Mouse (Mus musculus): ENCODE data around the gene Olfr1477.
"Not testable (repeated sequence)": the region's sequence is repeated elsewhere in the genome, so short reads cannot be mapped to it uniquely, and the experiment has no call there.

Gene Olfr1477

GRCm38 (mm10) chr19:13500246-13500645 lies at the start of gene Olfr1477:
TSS of gene Olfr1477 (plus strand) at chr19:13500546.
- DNase-seq (ENCODE audit: extremely low spot score, low read depth, low spot score) = no peak

DNA sequence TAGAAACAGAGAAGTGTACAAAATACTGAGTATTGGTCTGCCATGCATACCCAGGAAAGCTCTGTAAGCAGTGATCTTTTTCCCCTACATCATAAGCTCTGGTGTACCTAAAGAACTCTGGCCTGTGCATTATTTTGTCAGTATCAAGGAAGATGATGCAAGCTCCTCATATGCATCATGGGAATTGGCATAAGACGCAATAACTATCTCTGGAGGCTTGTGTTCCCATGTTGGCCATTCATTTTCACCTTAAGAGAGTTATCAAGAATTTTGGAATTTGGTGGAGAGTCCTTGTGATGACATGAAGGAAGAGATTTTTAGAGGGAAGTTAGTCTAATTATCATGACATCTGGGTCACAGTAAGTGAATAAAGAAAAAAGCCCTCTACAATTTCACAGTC lies 44.4 kb upstream of the Olfr1477 start, which contains the start of gene Olfr1472:
Olfr1472 (minus strand) TSS at position 101 of the 400 bp plus-strand sequence.
- no peak for DNase-seq (ENCODE audit: extremely low spot score, low read depth, low spot score)

- not testable (repeated sequence) for DNase-seq (ENCODE audit: extremely low spot score, low read depth, low spot score)
Measured at GRCm38 (mm10) chr19:13469265-13469664, 31.1 kb upstream of the Olfr1477 start, which contains the start of gene Olfr1474. TSS of gene Olfr1474 (plus strand) at chr19:13469565.

DNA sequence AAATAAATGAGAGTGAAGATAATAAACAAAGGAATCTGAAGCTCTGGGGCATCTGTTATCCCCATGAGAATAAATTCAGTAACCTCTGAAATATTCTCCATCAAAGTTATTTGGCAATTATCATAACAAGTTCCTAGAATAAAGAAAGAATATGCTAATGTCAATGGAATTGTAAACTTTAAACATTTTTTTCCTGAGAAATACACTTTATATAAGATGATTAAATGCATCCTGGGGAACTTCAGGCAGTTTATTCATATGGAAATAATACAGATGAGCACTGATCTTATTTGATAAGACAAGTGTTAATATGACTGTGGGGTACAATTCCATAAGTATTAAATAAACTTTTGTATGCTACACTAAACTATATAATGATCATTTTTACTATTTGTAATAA lies 20.2 kb upstream of the Olfr1477 start, which contains the start of gene Olfr1475:
Olfr1475 (minus strand) TSS at position 101 of the 400 bp plus-strand sequence.
- DNase-seq (ENCODE audit: extremely low spot score, low read depth, low spot score) = no peak

- DNase-seq (ENCODE audit: extremely low spot score, low read depth, low spot score) = no peak
Measured at GRCm38 (mm10) chr19:13527613-13528012, 27.3 kb downstream of the Olfr1477 start, which contains the start of gene Olfr1480. TSS of gene Olfr1480 (plus strand) at chr19:13527913.
